Mouse (Mus musculus) gastrocnemius, adult 2 months (tissue): ENCODE data around the gene Ano1. TPM values are rescaled to one million over a fixed set of nuclear protein-coding genes. Genes with fewer than 3 reads are reported as not detected.
A peak's percentile ranks its signal among the peaks of the same experiment; 100 is the strongest.

Experiments used
- DNase-seq: peaks from one replicate; pipeline ENCODE4 v3.0.0; 2022
- H3K27ac ChIP-seq: fragments of 200-600 bp; 2 replicates; pipeline ENCODE4 v1.8.1; 2022; ENCODE audit warnings: mild to moderate bottlenecking
- H3K4me3 ChIP-seq: fragments of 200-600 bp; 2 replicates; pipeline ENCODE4 v1.8.1; 2022; ENCODE audit warnings: mild to moderate bottlenecking, moderate library complexity
- CTCF ChIP-seq: fragments of 200-600 bp; IDR thresholded peaks from 2 replicates; pipeline ENCODE4 v1.8.1; 2022; ENCODE audit warnings: antibody characterized with exemption, mild to moderate bottlenecking, moderate library complexity
- intact Hi-C: fragments of 180-260 bp; cut with DNase I; formaldehyde crosslinking; loops from one replicate; pipeline ENCODE4 v1.15.1; 2025
- total RNA-seq, 2 experiments: library from RNA; stranded (reverse); gene quantifications; 2 replicates each; pipeline ENCODE4 v1.2.3; 2021

Gene Ano1
- total RNA-seq, 2 experiments from 2014 or later, result 2.9 to 3.7 TPM

DNA sequence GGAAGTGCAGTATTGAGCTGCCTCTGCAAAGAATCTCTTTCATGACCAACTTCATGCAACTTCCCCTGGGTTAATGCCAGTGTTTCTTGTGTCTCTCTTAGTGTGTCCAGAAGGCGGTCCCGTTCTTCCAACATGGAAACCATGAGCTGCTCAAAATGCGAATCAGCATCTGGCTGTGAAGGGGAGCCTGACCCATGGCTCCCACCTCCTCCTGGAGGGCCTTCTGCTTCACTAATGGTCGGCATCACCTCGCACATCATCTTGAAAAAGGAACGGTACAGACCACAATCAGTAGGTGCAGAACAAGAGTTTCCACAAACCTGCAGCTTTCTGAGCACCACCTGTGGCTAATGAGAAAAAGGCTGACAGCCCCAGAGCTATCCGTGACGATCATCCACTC lies 199.5 kb downstream of the Ano1 start:
- Histone ChIP-seq H3K4me3 (peak overlapping the region; percentile 76), H3K27ac (peak overlapping the region; percentile 96)
- DNase-seq, result no peak
- TF ChIP-seq CTCF, result no peak
- intact Hi-C loops, result loop anchor here (2.0 kb wide), 1 partner anchor 25 kb away; no protein-coding TSS in a partner anchor

DNA sequence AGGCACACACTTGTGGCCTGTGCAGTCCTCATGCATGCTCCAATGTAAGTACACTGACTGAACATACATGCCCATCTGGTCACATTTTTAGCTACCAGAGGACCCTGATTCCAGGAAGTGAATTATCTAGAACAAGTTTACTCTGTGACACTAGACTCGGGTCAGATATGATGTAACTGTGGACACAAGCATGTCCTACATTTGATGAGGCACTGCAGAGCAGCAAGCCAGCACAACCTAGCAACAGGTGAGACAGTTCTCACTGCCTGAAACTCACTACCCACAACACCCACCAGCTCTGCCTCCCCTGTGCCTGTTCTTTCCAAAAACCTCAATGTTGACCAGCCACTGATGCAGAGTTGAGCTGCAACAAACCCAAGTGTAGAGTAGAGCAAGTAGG lies 201.0 kb downstream of the Ano1 start:
- no peak for DNase-seq
- peak overlapping the region; percentile 91 for H3K27ac ChIP-seq
- TF ChIP-seq CTCF, result no peak
- peak overlapping the region; percentile 43 for H3K4me3 ChIP-seq
- intact Hi-C loops, result no loop called here

DNA sequence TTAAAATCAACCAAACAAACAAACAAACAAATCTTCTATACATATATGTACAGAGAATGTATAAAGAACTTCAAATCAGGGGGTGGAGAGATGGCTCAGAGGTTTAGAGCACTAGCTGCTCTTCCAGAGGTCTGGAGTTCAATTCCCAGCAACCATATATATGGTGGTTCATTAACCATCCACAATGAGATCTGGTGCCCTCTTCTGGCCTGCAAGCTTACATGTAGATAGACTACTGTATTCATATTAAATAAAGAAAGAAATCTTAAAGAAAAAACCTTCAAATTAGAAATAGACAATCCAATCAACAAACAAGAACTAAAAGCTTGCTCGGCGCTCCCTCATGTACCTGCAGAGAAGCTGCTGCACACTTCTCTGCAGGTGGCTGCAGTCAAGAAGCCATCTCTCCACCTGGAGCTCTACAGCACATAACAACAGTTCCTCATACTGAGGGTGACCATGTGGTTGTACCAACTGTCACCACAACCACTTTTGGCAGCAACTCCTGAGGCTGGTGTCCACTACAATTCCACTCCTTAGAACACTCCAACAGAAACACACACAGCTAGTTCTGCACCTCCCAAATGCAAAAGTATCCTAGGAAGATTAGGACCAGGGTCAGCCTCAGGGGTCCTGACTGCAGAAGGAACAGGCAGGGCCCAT lies 201.7 kb downstream of the Ano1 start:
- Histone ChIP-seq H3K4me3 (peak overlapping the region; percentile 43), H3K27ac (peak overlapping the region; percentile 91)
- no peak for DNase-seq
- intact Hi-C loops, result no loop called here
- peak; percentile 23; the same call in 1 of the 2 replicates for TF ChIP-seq CTCF

DNA sequence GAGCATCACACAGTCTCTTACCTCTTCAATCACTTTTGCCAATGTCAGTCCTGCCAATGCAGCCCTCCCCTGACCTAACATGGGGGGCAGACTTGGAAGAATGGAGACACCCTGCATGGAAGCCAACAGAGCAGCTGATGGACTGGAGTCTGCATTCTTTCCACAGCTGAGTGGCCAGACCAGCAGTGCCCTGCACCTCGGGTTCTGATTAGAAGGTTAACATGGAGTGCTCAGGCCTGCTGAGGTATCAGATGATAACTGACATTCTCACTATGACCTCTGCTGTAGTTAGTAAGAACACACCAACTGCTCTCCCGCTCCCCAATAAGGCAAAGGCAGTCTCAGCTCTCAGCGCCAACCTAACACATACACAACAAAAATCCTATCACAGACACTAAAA lies 206.5 kb downstream of the Ano1 start:
- Histone ChIP-seq H3K27ac (peak overlapping the region; percentile 91), H3K4me3 (peak overlapping the region; percentile 41)
- intact Hi-C loops, result no loop called here
- peak; percentile 85 for DNase-seq
- TF ChIP-seq CTCF, result no peak

DNA sequence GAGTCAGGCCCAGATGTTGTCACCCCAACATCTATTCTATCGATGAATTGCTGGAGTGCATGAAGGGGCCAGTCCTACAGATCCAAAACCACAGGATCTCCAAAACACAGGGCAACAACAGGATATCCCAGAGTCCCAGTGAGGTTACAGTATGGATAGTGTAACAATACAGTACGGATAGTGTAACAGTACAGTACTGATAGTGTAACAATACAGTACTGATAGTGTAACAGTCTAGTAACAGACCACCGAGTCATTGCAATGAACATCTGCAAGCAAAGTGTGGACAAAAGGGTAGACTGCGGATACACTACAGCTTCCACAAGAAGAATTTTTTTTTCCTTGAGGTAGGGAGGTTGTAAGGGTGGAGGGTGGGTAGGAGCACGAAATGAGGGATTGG lies 210.4 kb downstream of the Ano1 start:
- intact Hi-C loops, result no loop called here
- TF ChIP-seq CTCF, result no peak
- no peak for DNase-seq
- Histone ChIP-seq H3K4me3 (no peak overlapping the region), H3K27ac (peak overlapping the region; percentile 56; the same call in 1 of the 2 replicates)

DNA sequence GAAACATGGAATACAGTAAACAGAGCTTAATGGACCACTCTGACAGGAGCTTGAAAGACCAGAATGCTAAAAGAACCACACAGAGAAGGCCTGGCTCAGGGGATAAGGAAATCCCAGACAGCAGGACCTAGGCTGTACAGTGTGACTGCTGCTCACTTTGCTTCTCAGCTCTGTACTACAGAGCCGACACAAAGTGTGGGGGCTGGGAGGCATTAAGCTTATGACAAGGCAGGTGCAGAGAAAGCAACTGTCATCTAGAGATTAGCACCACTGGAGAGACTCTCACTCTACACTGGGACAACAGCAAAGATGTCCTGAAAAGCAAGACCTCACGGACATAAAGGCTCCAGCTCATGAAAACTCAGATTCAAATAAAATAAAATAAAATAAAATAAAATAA lies 212.6 kb downstream of the Ano1 start:
- TF ChIP-seq CTCF, result no peak
- Histone ChIP-seq H3K27ac (peak overlapping the region; percentile 78), H3K4me3 (no peak overlapping the region)
- no peak for DNase-seq
- intact Hi-C loops, result no loop called here

Other genes starting within 250 kb of the Ano1 start
- gene Ppfia1, start 198.2 kb downstream of the Ano1 start, total RNA-seq, result 10 to 100 TPM; 28.3 to 33.4 TPM
- 1 to 10 TPM; 1.6 to 2.6 TPM for gene Fadd, start 169.5 kb downstream of the Ano1 start, total RNA-seq
- not detected for gene Fgf3, start 86.1 kb upstream of the Ano1 start, total RNA-seq
- gene Fgf4, start 95.4 kb upstream of the Ano1 start, total RNA-seq, result not detected
- gene Fgf15, start 144.6 kb upstream of the Ano1 start, total RNA-seq, result not detected
- gene LTO1, start 163.1 kb upstream of the Ano1 start, total RNA-seq, result 1 to 10 TPM; 8.1 to 9.9 TPM
- gene Ccnd1, start 188.0 kb upstream of the Ano1 start, total RNA-seq, result 1 to 10 TPM; 1.6 to 5.2 TPM